Mouse (Mus musculus) heart, postnatal 10 days (tissue): ENCODE measurements around the gene Afmid. TPM values are rescaled to one million over a fixed set of nuclear protein-coding genes. Genes with fewer than 3 reads are reported as not detected.
"Not testable (repeated sequence)": the region's sequence is repeated elsewhere in the genome, so short reads cannot be mapped to it uniquely, and the experiment has no call there.

ENCODE experiments used
- DNase-seq, 2 experiments: peaks; one replicate each; pipeline ENCODE4 v3.0.0; 2021
- intact Hi-C: fragments of 180-260 bp; cut with DNase I; formaldehyde crosslinking; loops from one replicate; pipeline ENCODE4 v1.15.1; 2025
- total RNA-seq, 2 experiments: library from RNA; stranded (reverse); gene quantifications; 2 replicates each; pipeline ENCODE4 v1.2.3; 2021

Afmid gene
- total RNA-seq, 2 experiments from 2014 or later = 7.4 to 10.0 TPM

DNA sequence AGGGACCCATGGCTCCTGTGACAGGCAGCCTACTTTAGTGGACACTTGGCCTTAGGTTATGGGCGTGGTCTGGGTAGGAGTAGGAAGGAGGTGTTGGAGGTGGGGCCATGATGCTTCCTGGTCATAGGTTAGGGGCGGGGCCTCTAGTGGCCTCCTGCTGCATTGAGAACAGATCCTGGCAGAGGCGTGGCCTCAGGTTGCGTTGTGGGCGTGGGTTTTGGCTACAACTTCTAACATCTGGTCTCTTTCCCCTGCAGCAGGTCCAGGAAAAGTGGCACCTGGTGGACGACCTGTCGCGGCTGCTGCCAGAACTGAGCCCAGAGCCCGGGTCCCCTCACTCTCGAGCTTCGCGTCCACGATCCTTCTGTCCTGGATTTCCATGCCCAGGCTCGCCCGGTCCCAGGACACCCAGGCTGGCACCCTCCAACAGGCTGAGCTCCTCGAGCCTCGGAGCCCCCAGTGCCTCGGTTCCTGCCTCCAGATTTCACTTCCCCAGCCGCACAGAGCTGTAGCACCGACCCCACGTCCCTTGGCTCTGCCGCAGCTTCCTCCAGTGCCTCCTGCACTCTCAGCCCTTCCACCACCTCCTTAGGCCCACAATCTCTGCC, 33.3 kb upstream of the Afmid start:
- no peak for DNase-seq
- intact Hi-C loops = no loop called here

GRCm38 (mm10) chr11:117794035-117794551, 31.6 kb upstream of the Afmid start:
- intact Hi-C loops = no loop called here
- no peak for DNase-seq

- intact Hi-C loops = no loop called here
- DNase-seq = no peak
Observed at GRCm38 (mm10) chr11:117796954-117797353, 28.8 kb upstream of the Afmid start.

- no peak for DNase-seq
- intact Hi-C loops = no loop called here
Observed at GRCm38 (mm10) chr11:117797511-117798159, 28.1 kb upstream of the Afmid start, which contains the start of gene 6030468B19Rik. 6030468B19Rik (plus strand) TSS chr11:117797660.

GRCm38 (mm10) chr11:117798160-117798541, 27.6 kb upstream of the Afmid start:
- intact Hi-C loops = no loop called here
- DNase-seq = no peak

DNA sequence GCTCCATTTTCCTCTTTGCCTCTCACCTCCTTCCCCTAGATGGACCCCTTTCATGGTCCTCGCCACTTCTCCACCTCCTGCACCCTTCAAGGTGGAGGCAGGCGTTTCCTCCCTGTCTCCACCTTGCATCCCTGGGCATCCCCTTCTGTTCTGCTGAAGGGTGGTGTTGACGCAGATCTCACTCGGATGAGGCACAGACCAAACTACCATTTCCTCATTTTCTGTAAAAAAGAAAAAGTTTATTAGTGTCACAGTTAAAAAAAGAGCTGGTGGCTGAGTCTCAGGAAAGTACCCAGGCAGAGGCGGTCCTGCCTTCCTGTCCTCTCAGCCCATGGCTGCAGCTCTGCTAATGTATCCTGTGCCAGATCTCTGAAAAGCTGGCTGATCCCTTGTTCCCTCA, 26.6 kb upstream of the Afmid start:
- intact Hi-C loops = no loop called here
- DNase-seq = no peak

DNA sequence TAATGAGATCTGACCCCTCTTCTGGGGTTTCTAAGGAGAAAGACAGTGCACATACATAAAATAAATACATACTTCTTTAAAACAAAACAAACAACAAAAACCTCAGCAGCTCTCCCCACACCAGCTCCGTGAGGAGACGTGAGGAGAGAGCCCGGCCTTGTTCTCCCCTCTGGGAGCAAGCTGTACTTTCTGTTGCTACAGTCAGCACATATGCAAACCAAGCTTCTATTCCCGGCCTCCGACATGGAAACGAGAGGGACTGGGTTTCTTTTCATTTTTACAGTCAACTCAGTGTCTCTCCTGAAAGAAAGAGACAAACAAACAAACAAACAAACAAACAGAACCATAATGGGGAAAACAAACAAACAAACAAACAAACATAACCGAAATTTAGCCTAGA, 25.7 kb upstream of the Afmid start:
- DNase-seq = no peak
- intact Hi-C loops = no loop called here

GRCm38 (mm10) chr11:117801650-117802049, 24.1 kb upstream of the Afmid start:
- no peak for DNase-seq
- intact Hi-C loops = no loop called here

DNA sequence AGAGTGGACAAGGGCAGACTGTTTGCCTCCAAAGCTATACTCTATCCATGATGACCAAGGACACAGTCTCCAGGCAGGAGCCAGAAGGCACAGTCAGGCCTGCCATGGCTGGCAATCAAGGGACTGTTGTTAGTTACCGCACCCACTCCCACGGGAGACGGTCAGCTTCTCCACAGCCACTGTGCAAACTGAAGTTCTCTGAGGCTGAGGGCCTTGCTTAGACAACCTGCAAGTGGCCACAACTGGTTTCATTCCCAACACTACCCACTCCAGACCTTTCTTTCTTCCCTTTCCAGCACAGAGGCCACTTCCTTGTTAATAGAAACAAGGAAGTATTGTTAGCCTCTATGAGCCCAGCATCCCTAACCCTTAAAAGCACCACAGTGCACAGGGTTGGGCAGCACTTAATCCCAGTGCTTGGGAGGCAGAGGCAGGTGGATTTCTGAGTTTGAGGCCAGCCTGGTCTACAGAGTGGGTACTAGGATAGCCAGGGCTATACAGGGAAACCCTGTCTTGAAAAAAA, 22.5 kb upstream of the Afmid start:
- intact Hi-C loops = no loop called here
- DNase-seq = no peak

DNA sequence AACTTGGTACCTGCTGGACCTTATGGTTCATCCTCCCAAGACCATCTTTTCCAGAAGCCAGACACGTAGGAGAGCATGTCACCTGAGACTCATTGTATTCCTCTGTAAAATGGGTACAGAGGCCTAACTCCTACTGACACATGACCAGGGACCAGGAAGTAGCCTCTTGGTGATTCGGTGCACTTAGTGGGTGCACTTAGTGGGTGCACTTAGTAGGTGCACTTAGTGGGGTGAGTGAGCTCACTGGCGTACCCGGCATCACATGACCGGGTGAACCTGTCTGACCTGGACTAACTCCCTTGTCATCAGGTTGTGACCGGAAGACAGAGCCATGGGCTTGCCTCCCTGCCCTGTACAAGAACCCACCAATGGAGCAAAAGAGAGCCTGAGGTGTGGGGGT, 18.9 kb upstream of the Afmid start:
- no peak for DNase-seq
- intact Hi-C loops = no loop called here

GRCm38 (mm10) chr11:117809407-117810311, 16.1 kb upstream of the Afmid start, which contains the start of the genes Gm20708 and Syngr2:
Gm20708 (plus strand) TSS chr11:117809668.
Syngr2 (plus strand) TSS chr11:117809668.
- intact Hi-C loops = no loop called here
- DNase-seq = peak; percentile 83

DNA sequence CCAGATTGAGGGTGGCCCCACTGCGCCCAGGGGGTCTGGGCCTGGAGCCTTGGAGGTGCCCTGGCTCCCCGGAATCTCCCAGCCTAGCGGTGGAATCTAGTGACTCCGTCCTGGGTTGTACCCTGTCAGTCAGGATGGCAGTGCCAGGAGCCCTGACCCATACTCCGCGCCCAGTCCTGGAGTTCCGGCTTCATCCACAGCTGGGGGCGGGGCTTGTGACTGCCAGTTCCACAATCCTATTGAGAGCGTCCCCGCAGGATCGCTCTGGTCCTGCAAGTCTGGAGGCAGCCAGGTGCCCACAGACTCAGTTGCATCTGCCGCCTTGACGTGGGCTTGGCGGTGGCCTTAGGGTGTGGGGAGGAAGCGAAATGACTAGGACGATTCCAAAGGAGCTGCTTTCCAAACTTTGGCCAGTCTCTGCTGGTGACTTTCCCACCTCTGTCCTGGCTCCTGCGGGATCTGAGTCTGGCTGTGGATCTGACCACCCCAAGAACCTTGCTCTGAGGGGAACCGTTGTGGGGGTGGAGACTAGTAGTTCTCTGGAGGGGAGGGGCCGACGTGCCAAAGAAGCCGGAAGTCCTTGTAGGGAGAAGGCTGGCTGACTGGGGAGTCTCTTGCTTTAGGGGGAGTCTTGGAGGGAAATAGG, 15.2 kb upstream of the Afmid start:
- peak; percentile 91 to 92 for DNase-seq
- intact Hi-C loops = no loop called here

DNA sequence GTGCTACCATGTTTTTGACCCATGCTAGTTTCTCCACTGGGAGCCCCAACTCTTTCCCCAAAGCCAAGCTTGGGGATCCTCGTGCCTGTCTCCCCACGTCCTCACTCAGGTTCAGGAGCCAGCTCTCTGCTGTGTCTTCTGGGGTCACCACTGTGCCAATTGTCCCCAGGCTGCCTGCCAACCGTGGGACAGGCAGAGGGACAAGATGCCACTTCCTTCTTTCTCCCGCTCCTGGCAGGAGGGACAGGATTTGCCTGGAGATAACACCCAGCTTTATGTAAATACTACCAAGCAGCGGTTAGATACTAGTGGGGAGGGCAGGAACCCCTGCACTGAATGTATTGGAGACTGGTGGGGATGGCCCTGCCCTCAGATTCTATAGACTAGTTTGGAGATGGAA, 11.9 kb upstream of the Afmid start:
- no peak for DNase-seq
- intact Hi-C loops = no loop called here

- DNase-seq = no peak
- intact Hi-C loops = no loop called here
Observed at GRCm38 (mm10) chr11:117814704-117815366, 10.9 kb upstream of the Afmid start.

GRCm38 (mm10) chr11:117815850-117816249, 9.9 kb upstream of the Afmid start:
- DNase-seq, intact Hi-C loops: not testable (repeated sequence)

GRCm38 (mm10) chr11:117816389-117816996, 9.2 kb upstream of the Afmid start:
- DNase-seq = no peak
- intact Hi-C loops = no loop called here

DNA sequence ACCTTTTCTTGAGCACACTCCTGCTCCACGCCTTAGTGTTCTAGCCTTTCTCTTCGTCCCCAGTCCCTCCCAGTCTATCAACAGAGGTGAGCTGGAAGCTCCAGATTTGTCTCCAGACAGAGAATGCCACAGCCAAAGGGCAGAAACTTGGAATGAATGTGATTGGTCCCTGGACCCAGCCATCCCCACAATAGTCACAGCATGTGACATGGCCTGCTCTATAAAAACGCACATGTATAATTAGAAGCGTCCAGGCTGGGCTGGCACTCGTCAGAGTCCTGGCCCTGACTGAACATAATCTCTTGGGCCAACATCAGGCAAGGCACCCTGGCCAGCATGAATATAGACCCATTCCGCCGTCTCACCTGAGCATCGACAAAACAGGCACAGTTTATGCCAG, 6.6 kb upstream of the Afmid start:
- DNase-seq = peak; percentile 80 to 86
- intact Hi-C loops = no loop called here

DNA sequence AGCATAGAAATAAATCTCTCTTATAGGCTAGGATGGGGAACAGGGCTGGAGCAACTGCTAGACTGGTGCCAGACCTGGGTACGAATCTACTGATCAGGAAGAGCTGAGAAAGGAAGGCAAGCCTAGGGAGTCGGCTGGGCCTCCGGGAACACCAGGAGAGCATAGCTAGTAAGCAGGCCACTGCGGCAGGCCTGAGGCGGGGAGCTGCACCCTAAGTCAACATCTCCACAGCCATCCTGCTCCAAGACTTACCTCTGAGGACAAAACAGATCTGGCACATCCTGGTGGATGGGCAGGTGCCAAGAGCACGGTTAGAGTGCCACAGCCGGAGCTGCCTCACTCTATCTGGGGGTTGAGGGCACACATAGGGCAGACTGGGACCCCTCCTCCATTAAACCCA, 5.6 kb upstream of the Afmid start:
- no peak for DNase-seq

GRCm38 (mm10) chr11:117821868-117822267, 3.9 kb upstream of the Afmid start:
- intact Hi-C loops = loop anchor here (10.0 kb wide), 1 partner anchor 347 kb away; no protein-coding TSS in a partner anchor
- DNase-seq = no peak

More for the DNA sequence above, 5.6 kb upstream of the Afmid start:
- intact Hi-C loops = loop anchor here (10.0 kb wide), 1 partner anchor 345 kb away; no protein-coding TSS in a partner anchor
